Comparison of ENCODE assay signal across 8 mouse cellular contexts in genomic region chr16:94290073-94290999, GRCm38 (mm10). TPM values are rescaled to one million over a fixed set of nuclear protein-coding genes. Genes with fewer than 3 reads are reported as not detected.
DNase-seq lines count a peak whose midpoint lies in the region; ATAC-seq and TF ChIP-seq lines count a peak whose summit lies in the region.

No protein-coding gene starts in this region.

- H3K4me1 ChIP-seq in heart, adult 2 months (ENCODE audit: control insufficient read depth, insufficient read depth, low read length): no peaks in the 10 kb centered on the region
- no peaks in the 10 kb centered on the region for H3K4me1 ChIP-seq in kidney, adult 2 months (ENCODE audit: control insufficient read depth, insufficient read depth, low read length)
- peaks cover 12% of the 10 kb centered on the region for H3K4me1 ChIP-seq in limb, embryonic 13.5 days
- H3K4me1 ChIP-seq in midbrain, embryonic 15.5 days: peaks cover 15% of the 10 kb centered on the region

- DNase-seq in 3134 (ENCODE audit: extremely low read depth, insufficient read length, low spot score): peak; percentile 79
- DNase-seq in adrenal gland, adult 2 months: peak; percentile 91
- DNase-seq in embryo, embryonic 11 days: peak; percentile 92
- DNase-seq in heart, adult 2 months: peak; percentile 88
- peak; percentile 85 for DNase-seq in kidney, adult 2 months
- DNase-seq in spleen, adult 18-20 months: peak; percentile 72 to 85

- H3K4me3 ChIP-seq in heart, adult 2 months: peak overlapping the region; percentile 81
- H3K4me3 ChIP-seq in kidney, adult 2 months (ENCODE audit: insufficient read depth, low read depth, low read length): peak overlapping the region; percentile 74
- H3K4me3 ChIP-seq in limb, embryonic 13.5 days: peak overlapping the region; percentile 86
- peak overlapping the region; percentile 80 for H3K4me3 ChIP-seq in midbrain, embryonic 15.5 days

- intact Hi-C loops in heart, adult 2 months (cut with DNase I): loop anchor here (1.0 to 5.0 kb wide), 2 partner anchors 21 to 37 kb away; partner anchors contain the start of gene Ripply3

- H3K27me3 ChIP-seq in heart, adult 2 months (ENCODE audit: control insufficient read depth, insufficient read depth, low read length): no peaks in the 10 kb centered on the region
- H3K27me3 ChIP-seq in kidney, adult 2 months (replicated peaks; ENCODE audit: control insufficient read depth, insufficient read depth, low read length): no peaks in the 10 kb centered on the region
- peaks cover 6% of the 10 kb centered on the region; the same call in 1 of the 2 replicates for H3K27me3 ChIP-seq in limb, embryonic 13.5 days
- H3K27me3 ChIP-seq in midbrain, embryonic 15.5 days (replicated peaks): no peaks in the 10 kb centered on the region

- peak overlapping the region; percentile 77 for H3K27ac ChIP-seq in heart, adult 2 months
- no peak overlapping the region for H3K27ac ChIP-seq in kidney, adult 2 months (ENCODE audit: insufficient read depth, low read depth, low read length)
- no peak overlapping the region for H3K27ac ChIP-seq in limb, embryonic 13.5 days
- peak overlapping the region; percentile 79 for H3K27ac ChIP-seq in midbrain, embryonic 15.5 days

- H3K9me3 ChIP-seq in limb, embryonic 13.5 days: no peaks in the 10 kb centered on the region
- H3K9me3 ChIP-seq in midbrain, embryonic 15.5 days: no peaks in the 10 kb centered on the region

- peak; percentile 92 for ATAC-seq in limb, embryonic 13.5 days (ENCODE audit: low FRiP score, low read depth)
- ATAC-seq in midbrain, embryonic 15.5 days (replicated peaks): peak; percentile 97

- TF ChIP-seq EP300 in heart, adult 2 months (IDR thresholded peaks at IDR 0.05; ENCODE audit: insufficient read depth, low read depth, low read length): no peak

- no peaks in the 10 kb centered on the region for H3K36me3 ChIP-seq in heart, adult 2 months (ENCODE audit: control insufficient read depth, insufficient read depth, low read length)
- H3K36me3 ChIP-seq in kidney, adult 2 months (ENCODE audit: control insufficient read depth, insufficient read depth, low read length): no peaks in the 10 kb centered on the region
- H3K36me3 ChIP-seq in limb, embryonic 13.5 days: no peaks in the 10 kb centered on the region
- no peaks in the 10 kb centered on the region for H3K36me3 ChIP-seq in midbrain, embryonic 15.5 days (replicated peaks)

- H3K9ac ChIP-seq in heart, adult 2 months (ENCODE audit: low read depth, low read length): peak overlapping the region; percentile 92
- H3K9ac ChIP-seq in limb, embryonic 13.5 days: peak overlapping the region; percentile 85
- H3K9ac ChIP-seq in midbrain, embryonic 15.5 days: peak overlapping the region; percentile 77

- peak; percentile 41 for TF ChIP-seq POLR2A in heart, adult 2 months (IDR thresholded peaks at IDR 0.05; ENCODE audit: insufficient read depth, low read depth, low read length)
- peak; percentile 22 for TF ChIP-seq POLR2A in kidney, adult 2 months (IDR thresholded peaks at IDR 0.05; ENCODE audit: low read depth, low read length)

- H3K4me2 ChIP-seq in limb, embryonic 13.5 days (replicated peaks): peak overlapping the region; percentile 99
- peak overlapping the region; percentile 97 for H3K4me2 ChIP-seq in midbrain, embryonic 15.5 days

- TF ChIP-seq CTCF in heart, adult 2 months (IDR thresholded peaks at IDR 0.05): no peak
- no peak for TF ChIP-seq CTCF in kidney, adult 2 months (conservative IDR thresholded peaks at IDR 0.05; ENCODE audit: insufficient read depth, insufficient read length, low read depth, low read length)

- 5% methylated on average over 51 of the region's 52 CpGs for WGBS in heart, adult 2 months
- 5% methylated on average over 52 of the region's 52 CpGs for WGBS in kidney, adult 2 months
- 6% methylated on average over 51 of the region's 52 CpGs for WGBS in limb, embryonic 13.5 days
- WGBS in midbrain, embryonic 15.5 days: 6% methylated on average over 52 of the region's 52 CpGs

- no peaks in the 10 kb centered on the region for H3K79me2 ChIP-seq in heart, adult 2 months (replicated peaks; ENCODE audit: control insufficient read depth, insufficient read depth, low read length)

RNA-seq across cellular contexts. Expression of gene Hlcs, which starts 23.0 kb away (rescaled TPM):
- total RNA-seq in adrenal gland, adult 2 months (2021): 10 to 100 TPM; 15.0 to 16.6 TPM
- 10.3 and 10.4 TPM in 2 replicates for polyA plus RNA-seq in adrenal gland, adult 2 months (2012; rRNA removed)
- total RNA-seq in heart, adult 2 months (2021): 1 to 10 TPM; 5.4 to 5.5 TPM
- 4.3 and 4.4 TPM in 2 replicates for polyA plus RNA-seq in heart, adult 2 months (2012; rRNA removed)
- polyA plus RNA-seq in kidney, adult 2 months (2012; rRNA removed): 6.9 and 8.1 TPM in 2 replicates
- 8.8 and 9.8 TPM in 2 replicates for polyA plus RNA-seq in limb, embryonic 13.5 days (2015; fragmentation: Nextera tagmentation; extraction: Ambion mirVana)
- 9.7 and 10.1 TPM in 2 replicates for polyA plus RNA-seq in midbrain, embryonic 15.5 days (2015; fragmentation: Nextera tagmentation; extraction: Ambion mirVana)

RNA-seq across cellular contexts. Expression of gene Ripply3, which starts 37.9 kb away (rescaled TPM):
- total RNA-seq in adrenal gland, adult 2 months (2021): 1 to 10 TPM; 4.1 to 7.5 TPM
- polyA plus RNA-seq in adrenal gland, adult 2 months (2012; rRNA removed): 2.4 and 3.0 TPM in 2 replicates
- total RNA-seq in heart, adult 2 months (2021): 1 to 10 TPM; 3.9 to 5.1 TPM
- 2.9 and 5.1 TPM in 2 replicates for polyA plus RNA-seq in heart, adult 2 months (2012; rRNA removed)
- polyA plus RNA-seq in kidney, adult 2 months (2012; rRNA removed): 4.6 and 5.3 TPM in 2 replicates
- 3.1 and 3.2 TPM in 2 replicates for polyA plus RNA-seq in limb, embryonic 13.5 days (2015; fragmentation: Nextera tagmentation; extraction: Ambion mirVana)
- polyA plus RNA-seq in midbrain, embryonic 15.5 days (2015; fragmentation: Nextera tagmentation; extraction: Ambion mirVana): 1.1 and 1.7 TPM in 2 replicates

Comparison
In these comparisons a context has a peak if more than half of its experiments do, and no peak if none do; other contexts are left out.
1. H3K27ac ChIP-seq: peak in heart, adult 2 months (single experiment) and midbrain, embryonic 15.5 days (single experiment); none in kidney, adult 2 months (single experiment) and limb, embryonic 13.5 days (single experiment).
2. Peak in every context shown above with its lines, with median percentiles within 50 percentile points of each other: DNase-seq, H3K4me3 ChIP-seq and H3K9ac ChIP-seq.